Mouse (Mus musculus) adrenal gland, adult 10 weeks (tissue): Measurements from ENCODE around the gene Hcst. TPM values are rescaled to one million over a fixed set of nuclear protein-coding genes. Genes with fewer than 3 reads are reported as not detected.

ENCODE experiments used
- polyA plus RNA-seq: library from polyadenylated mRNA; stranded (reverse); fragments of 350-450 nt; fragmentation: Illumina TruSeq; extraction: RNeasy Lipid Tissue Mini Kit (QIAGEN cat#74804); gene quantifications from one replicate; pipeline ENCODE4 v1.2.3, GENCODE M21; 2014; ENCODE audit warnings: low read depth, low replicate concordance

Gene Hcst
- polyA plus RNA-seq: not detected

GRCm38 (mm10) chr7:30419561-30420499, at the start of gene Hcst:
Gene Hcst, minus strand, starts transcription at chr7:30419854.

GRCm38 (mm10) chr7:30457629-30458330, 38.1 kb upstream of the Hcst start, which contains the start of the genes Kirrel2 and Nphs1:
Gene Kirrel2, minus strand, starts transcription at chr7:30457690.
Gene Nphs1, plus strand, starts transcription at chr7:30458315.

GRCm38 (mm10) chr7:30444971-30445751, 25.5 kb upstream of the Hcst start, which contains the start of gene Aplp1:
Gene Aplp1, minus strand, starts transcription at chr7:30445535.

GRCm38 (mm10) chr7:30421175-30421889, 1.7 kb upstream of the Hcst start, which contains the start of gene Nfkbid:
Gene Nfkbid, plus strand, starts transcription at chr7:30421732.

GRCm38 (mm10) chr7:30413596-30413995, 6.1 kb downstream of the Hcst start, which contains the start of gene Tyrobp:
Gene Tyrobp, plus strand, starts transcription at chr7:30413760.

Other genes starting within 250 kb of the Hcst start
- gene Cox7a1, start 235.7 kb downstream of the Hcst start, polyA plus RNA-seq: 2.9 TPM
- gene Capns1, start 221.0 kb downstream of the Hcst start, polyA plus RNA-seq: 171 TPM
- not detected for gene Polr2i, start 187.9 kb downstream of the Hcst start, polyA plus RNA-seq
- gene Tbcb, start 187.6 kb downstream of the Hcst start, polyA plus RNA-seq: 7.1 TPM
- not detected for gene Ovol3, start 184.1 kb downstream of the Hcst start, polyA plus RNA-seq
- not detected for gene Thap8, start 139.8 kb downstream of the Hcst start, polyA plus RNA-seq
- 0.12 TPM for gene Wdr62, start 139.4 kb downstream of the Hcst start, polyA plus RNA-seq
- gene Clip3, start 128.1 kb downstream of the Hcst start, polyA plus RNA-seq: 14.6 TPM
- 5.4 TPM for gene Alkbh6, start 111.1 kb downstream of the Hcst start, polyA plus RNA-seq
- gene Syne4, start 105.0 kb downstream of the Hcst start, polyA plus RNA-seq: 2.3 TPM
- gene E130208F15Rik, start 98.1 kb downstream of the Hcst start, polyA plus RNA-seq: 1.2 TPM
- 3.0 TPM for gene Sdhaf1, start 96.0 kb downstream of the Hcst start, polyA plus RNA-seq
- gene Lrfn3, start 57.1 kb downstream of the Hcst start, polyA plus RNA-seq: 1.4 TPM
- 3.2 TPM for gene Tyrobp, start 6.1 kb downstream of the Hcst start, polyA plus RNA-seq
- gene Nfkbid, start 1.9 kb upstream of the Hcst start, polyA plus RNA-seq: not detected
- 8.6 TPM for gene Aplp1, start 25.7 kb upstream of the Hcst start, polyA plus RNA-seq
- not detected for gene Kirrel2, start 37.8 kb upstream of the Hcst start, polyA plus RNA-seq
- gene Nphs1, start 38.5 kb upstream of the Hcst start, polyA plus RNA-seq: not detected
- gene Prodh2, start 73.8 kb upstream of the Hcst start, polyA plus RNA-seq: not detected
- 0.23 TPM for gene Arhgap33, start 115.2 kb upstream of the Hcst start, polyA plus RNA-seq
- 50.0 TPM for gene Hspb6, start 132.3 kb upstream of the Hcst start, polyA plus RNA-seq
- gene Proser3, start 132.4 kb upstream of the Hcst start, polyA plus RNA-seq: 1.5 TPM
- 6.5 TPM for gene Lin37, start 140.0 kb upstream of the Hcst start, polyA plus RNA-seq
- 13.9 TPM for gene U2af1l4, start 143.4 kb upstream of the Hcst start, polyA plus RNA-seq
- 3.4 TPM for gene Gm49396, start 143.5 kb upstream of the Hcst start, polyA plus RNA-seq
- 31.7 TPM for gene Psenen, start 143.8 kb upstream of the Hcst start, polyA plus RNA-seq
- not detected for gene Igflr1, start 145.6 kb upstream of the Hcst start, polyA plus RNA-seq
- gene Kmt2b, start 168.9 kb upstream of the Hcst start, polyA plus RNA-seq: 5.8 TPM
- gene Zbtb32, start 179.1 kb upstream of the Hcst start, polyA plus RNA-seq: not detected
- gene Upk1a, start 193.0 kb upstream of the Hcst start, polyA plus RNA-seq: not detected
- gene Cox6b1, start 206.3 kb upstream of the Hcst start, polyA plus RNA-seq: 1,385 TPM
- not detected for gene Etv2, start 216.0 kb upstream of the Hcst start, polyA plus RNA-seq
- gene Rbm42, start 230.5 kb upstream of the Hcst start, polyA plus RNA-seq: not detected
- 2.0 TPM for gene Haus5, start 245.1 kb upstream of the Hcst start, polyA plus RNA-seq